Mouse (Mus musculus): ENCODE results near the gene Olfr120. TPM values are rescaled to one million over a fixed set of nuclear protein-coding genes. Genes with fewer than 3 reads are reported as not detected.

Gene Olfr120
- not detected for polyA plus RNA-seq (2014; fragmentation: Illumina TruSeq; extraction: RNeasy Lipid Tissue Mini Kit (QIAGEN cat#74804); ENCODE audit: low read depth, low replicate concordance)

GRCm38 (mm10) chr17:37721508-37721907 lies at the start of gene Olfr120:
Olfr120 (plus strand) TSS chr17:37721808.

GRCm38 (mm10) chr17:37696264-37696663 lies 25.3 kb upstream of the Olfr120 start, which contains the start of gene Olfr119:
Olfr119 (plus strand) TSS chr17:37696564.

GRCm38 (mm10) chr17:37768307-37768706 lies 46.7 kb downstream of the Olfr120 start, which contains the start of gene Olfr122:
Olfr122 (plus strand) TSS chr17:37768607.

Other genes starting within 250 kb of the Olfr120 start
- gene H2-M2, start 238.3 kb upstream of the Olfr120 start, polyA plus RNA-seq (2014; fragmentation: Illumina TruSeq; extraction: RNeasy Lipid Tissue Mini Kit (QIAGEN cat#74804); ENCODE audit: low read depth, low replicate concordance), result 0.52 TPM
- not detected for gene Olfr110, start 229.3 kb upstream of the Olfr120 start, polyA plus RNA-seq (2014; fragmentation: Illumina TruSeq; extraction: RNeasy Lipid Tissue Mini Kit (QIAGEN cat#74804); ENCODE audit: low read depth, low replicate concordance)
- not detected for gene Olfr111, start 213.8 kb upstream of the Olfr120 start, polyA plus RNA-seq (2014; fragmentation: Illumina TruSeq; extraction: RNeasy Lipid Tissue Mini Kit (QIAGEN cat#74804); ENCODE audit: low read depth, low replicate concordance)
- gene Olfr112, start 152.4 kb upstream of the Olfr120 start, polyA plus RNA-seq (2014; fragmentation: Illumina TruSeq; extraction: RNeasy Lipid Tissue Mini Kit (QIAGEN cat#74804); ENCODE audit: low read depth, low replicate concordance), result not detected
- gene Olfr113, start 144.1 kb upstream of the Olfr120 start, polyA plus RNA-seq (2014; fragmentation: Illumina TruSeq; extraction: RNeasy Lipid Tissue Mini Kit (QIAGEN cat#74804); ENCODE audit: low read depth, low replicate concordance), result not detected
- not detected for gene Olfr114, start 129.1 kb upstream of the Olfr120 start, polyA plus RNA-seq (2014; fragmentation: Illumina TruSeq; extraction: RNeasy Lipid Tissue Mini Kit (QIAGEN cat#74804); ENCODE audit: low read depth, low replicate concordance)
- gene Olfr115, start 94.7 kb upstream of the Olfr120 start, polyA plus RNA-seq (2014; fragmentation: Illumina TruSeq; extraction: RNeasy Lipid Tissue Mini Kit (QIAGEN cat#74804); ENCODE audit: low read depth, low replicate concordance), result not detected
- gene Olfr116, start 94.6 kb upstream of the Olfr120 start, polyA plus RNA-seq (2014; fragmentation: Illumina TruSeq; extraction: RNeasy Lipid Tissue Mini Kit (QIAGEN cat#74804); ENCODE audit: low read depth, low replicate concordance), result not detected
- not detected for gene Olfr117, start 58.0 kb upstream of the Olfr120 start, polyA plus RNA-seq (2014; fragmentation: Illumina TruSeq; extraction: RNeasy Lipid Tissue Mini Kit (QIAGEN cat#74804); ENCODE audit: low read depth, low replicate concordance)
- not detected for gene Olfr118, start 54.8 kb upstream of the Olfr120 start, polyA plus RNA-seq (2014; fragmentation: Illumina TruSeq; extraction: RNeasy Lipid Tissue Mini Kit (QIAGEN cat#74804); ENCODE audit: low read depth, low replicate concordance)
- not detected for gene Olfr119, start 25.2 kb upstream of the Olfr120 start, polyA plus RNA-seq (2014; fragmentation: Illumina TruSeq; extraction: RNeasy Lipid Tissue Mini Kit (QIAGEN cat#74804); ENCODE audit: low read depth, low replicate concordance)
- gene Olfr121, start 27.0 kb downstream of the Olfr120 start, polyA plus RNA-seq (2014; fragmentation: Illumina TruSeq; extraction: RNeasy Lipid Tissue Mini Kit (QIAGEN cat#74804); ENCODE audit: low read depth, low replicate concordance), result not detected
- gene Olfr122, start 46.8 kb downstream of the Olfr120 start, polyA plus RNA-seq (2014; fragmentation: Illumina TruSeq; extraction: RNeasy Lipid Tissue Mini Kit (QIAGEN cat#74804); ENCODE audit: low read depth, low replicate concordance), result not detected
- not detected for gene Olfr123, start 71.7 kb downstream of the Olfr120 start, polyA plus RNA-seq (2014; fragmentation: Illumina TruSeq; extraction: RNeasy Lipid Tissue Mini Kit (QIAGEN cat#74804); ENCODE audit: low read depth, low replicate concordance)
- gene Olfr124, start 78.1 kb downstream of the Olfr120 start, polyA plus RNA-seq (2014; fragmentation: Illumina TruSeq; extraction: RNeasy Lipid Tissue Mini Kit (QIAGEN cat#74804); ENCODE audit: low read depth, low replicate concordance), result not detected
- gene Olfr125, start 111.1 kb downstream of the Olfr120 start, polyA plus RNA-seq (2014; fragmentation: Illumina TruSeq; extraction: RNeasy Lipid Tissue Mini Kit (QIAGEN cat#74804); ENCODE audit: low read depth, low replicate concordance), result not detected
- gene Olfr126, start 125.7 kb downstream of the Olfr120 start, polyA plus RNA-seq (2014; fragmentation: Illumina TruSeq; extraction: RNeasy Lipid Tissue Mini Kit (QIAGEN cat#74804); ENCODE audit: low read depth, low replicate concordance), result not detected
- gene Olfr127, start 178.6 kb downstream of the Olfr120 start, polyA plus RNA-seq (2014; fragmentation: Illumina TruSeq; extraction: RNeasy Lipid Tissue Mini Kit (QIAGEN cat#74804); ENCODE audit: low read depth, low replicate concordance), result not detected
- not detected for gene Olfr128, start 198.7 kb downstream of the Olfr120 start, polyA plus RNA-seq (2014; fragmentation: Illumina TruSeq; extraction: RNeasy Lipid Tissue Mini Kit (QIAGEN cat#74804); ENCODE audit: low read depth, low replicate concordance)
- gene Olfr761, start 231.3 kb downstream of the Olfr120 start, polyA plus RNA-seq (2014; fragmentation: Illumina TruSeq; extraction: RNeasy Lipid Tissue Mini Kit (QIAGEN cat#74804); ENCODE audit: low read depth, low replicate concordance), result not detected